ENCODE assay signal across 9 mouse cellular contexts in the genomic region with DNA sequence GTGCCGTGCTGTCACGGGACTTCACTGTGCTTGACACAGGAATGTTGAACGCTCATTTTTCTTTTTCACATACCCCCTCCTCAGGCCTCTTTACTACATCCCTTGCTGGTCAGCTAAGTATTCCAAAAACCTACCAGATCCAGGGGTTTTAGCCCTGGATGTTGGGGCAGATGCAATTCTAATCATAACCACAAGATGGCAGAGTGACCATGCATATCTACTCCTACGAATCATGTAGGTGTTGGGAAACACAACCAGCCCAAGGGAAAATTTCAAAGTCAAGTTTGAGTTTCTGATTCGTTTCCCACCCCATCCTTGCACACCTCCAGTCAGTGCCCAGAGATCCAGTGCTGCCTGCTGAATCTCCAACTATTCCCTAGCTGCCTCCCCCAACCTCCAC. TPM values are rescaled to one million over a fixed set of nuclear protein-coding genes. Genes with fewer than 3 reads are reported as not detected.
DNase-seq lines count a peak whose midpoint lies in the region; ATAC-seq lines count a peak whose summit lies in the region.
"Had no signal": no experiment of that assay in that cellular context is flagged by ENCODE, and none has a peak within 500 bp of the region (broad histone marks: within the 10 kb centered on the region; RNA-seq: fewer than 3 reads in every experiment).

No protein-coding gene starts in this region.

- 0 out of 2 replicates have a peak, but pooled peaks have one; percentile 41 for ATAC-seq in forebrain, embryonic 12.5 days (ENCODE audit: low FRiP score)
- ATAC-seq in hindbrain, embryonic 15.5 days (ENCODE audit: low FRiP score, low read depth): peak; percentile 16; the same call in 1 of the 2 replicates
- ATAC-seq in megakaryocyte progenitor cell, adult 5-6 weeks (replicated peaks; ENCODE audit: poor library complexity): peak; percentile 73

- no peak overlapping the region for H3K4me3 ChIP-seq in forebrain, embryonic 12.5 days (replicated peaks)
- no peak overlapping the region for H3K4me3 ChIP-seq in hindbrain, embryonic 15.5 days
- H3K4me3 ChIP-seq: lung, embryonic 15.5 days had no signal

- 23% methylated on average over 5 of the region's 5 CpGs for WGBS in forebrain, embryonic 12.5 days
- WGBS in hindbrain, embryonic 15.5 days: 22% methylated on average over 5 of the region's 5 CpGs

- peaks cover 5% of the 10 kb centered on the region; the same call in 1 of the 2 replicates for H3K4me1 ChIP-seq in forebrain, embryonic 12.5 days
- H3K4me1 ChIP-seq in hindbrain, embryonic 15.5 days (replicated peaks): peaks cover 8% of the 10 kb centered on the region; the same call in 1 of the 2 replicates

- peaks cover 8% of the 10 kb centered on the region for H3K27me3 ChIP-seq in forebrain, embryonic 12.5 days
- no peaks in the 10 kb centered on the region for H3K27me3 ChIP-seq in hindbrain, embryonic 15.5 days

- intact Hi-C loops in heart, postnatal 25 days (cut with DNase I): loop anchor here (2.0 to 10.0 kb wide), 3 partner anchors 129 to 259 kb away; partner anchors contain the start of genes Cox15 and Cutc
- intact Hi-C loops in left cerebral cortex, postnatal 14 days (cut with DNase I): no loop called here

- no peak overlapping the region for H3K27ac ChIP-seq in forebrain, embryonic 12.5 days
- H3K27ac ChIP-seq in hindbrain, embryonic 15.5 days (replicated peaks): no peak overlapping the region
- H3K27ac ChIP-seq: lung, embryonic 15.5 days had no signal

- no peak overlapping the region for H3K9ac ChIP-seq in forebrain, embryonic 12.5 days
- H3K9ac ChIP-seq in hindbrain, embryonic 15.5 days: no peak overlapping the region
- H3K9ac ChIP-seq: lung, embryonic 15.5 days had no signal

- no peaks in the 10 kb centered on the region for H3K9me3 ChIP-seq in forebrain, embryonic 12.5 days
- H3K9me3 ChIP-seq in hindbrain, embryonic 15.5 days: no peaks in the 10 kb centered on the region
- H3K9me3 ChIP-seq: lung, embryonic 15.5 days had no signal

- DNase-seq in heart, adult 18-20 months: peak; percentile 65 to 80
- no peak for DNase-seq in heart, postnatal 25 days (ENCODE audit: low spot score)
- peak; percentile 18 to 60 for DNase-seq in adrenal gland, postnatal 36 days
- DNase-seq in left cerebral cortex, postnatal 14 days (ENCODE audit: low spot score in 2 of 2): peak; percentile 72 to 78
- peak; percentile 16 for DNase-seq in spleen, adult 12 weeks (ENCODE audit: low spot score)

- H3K4me2 ChIP-seq in forebrain, embryonic 12.5 days: no peak overlapping the region
- no peak overlapping the region for H3K4me2 ChIP-seq in hindbrain, embryonic 15.5 days

- peaks cover 24% of the 10 kb centered on the region for H3K36me3 ChIP-seq in forebrain, embryonic 12.5 days (replicated peaks)
- H3K36me3 ChIP-seq in hindbrain, embryonic 15.5 days: peaks cover 17% of the 10 kb centered on the region

RNA-seq across cellular contexts. Expression of gene Got1, which starts 28.6 kb away (rescaled TPM):
- total RNA-seq in heart, adult 18-20 months (2021): 1,000 to 10,000 TPM; 1,066 to 1,082 TPM
- total RNA-seq in heart, postnatal 25 days (2021): 1,000 to 10,000 TPM in 1 of 2 experiments, 100 to 1,000 TPM in 1; 915 to 1,100 TPM
- 100 to 1,000 TPM; 279 to 345 TPM for total RNA-seq in adrenal gland, postnatal 36 days (2021)
- polyA plus RNA-seq in forebrain, embryonic 12.5 days (2016; fragmentation: Nextera tagmentation; extraction: Ambion mirVana): 57.6 and 58.8 TPM in 2 replicates
- polyA plus RNA-seq in hindbrain, embryonic 15.5 days (2015; fragmentation: Nextera tagmentation; extraction: Ambion mirVana): 106 and 109 TPM in 2 replicates
- total RNA-seq in left cerebral cortex, postnatal 14 days (2021): 100 to 1,000 TPM; 324 to 342 TPM
- total RNA-seq in megakaryocyte progenitor cell, adult 5-6 weeks (2015): 21.0 and 21.3 TPM in 2 replicates
- 17.9 and 19.8 TPM in 2 replicates for total RNA-seq in megakaryocyte progenitor cell, adult 5-6 weeks (2017)

RNA-seq across cellular contexts. Expression of gene Cnnm1, which starts 55.6 kb away (rescaled TPM):
- under 1 TPM in 1 of 2 experiments, not detected in 1; 0.31 TPM for total RNA-seq in heart, adult 18-20 months (2021)
- under 1 TPM; 0.06 to 0.08 TPM for total RNA-seq in heart, postnatal 25 days (2021)
- total RNA-seq in adrenal gland, postnatal 36 days (2021): under 1 TPM; 0.10 to 0.16 TPM
- 0.36 and 0.92 TPM in 2 replicates for polyA plus RNA-seq in forebrain, embryonic 12.5 days (2016; fragmentation: Nextera tagmentation; extraction: Ambion mirVana)
- polyA plus RNA-seq in hindbrain, embryonic 15.5 days (2015; fragmentation: Nextera tagmentation; extraction: Ambion mirVana): 3.4 and 3.9 TPM in 2 replicates
- 10 to 100 TPM; 73.1 to 76.9 TPM for total RNA-seq in left cerebral cortex, postnatal 14 days (2021)
- 0.02 and 0.12 TPM in 2 replicates for total RNA-seq in megakaryocyte progenitor cell, adult 5-6 weeks (2015)
- 0.14 and 0.17 TPM in 2 replicates for total RNA-seq in megakaryocyte progenitor cell, adult 5-6 weeks (2017)

Comparison
In these comparisons a context has a peak if more than half of its experiments do, and no peak if none do; other contexts are left out.
1. ATAC-seq: peak in every context shown above with its lines; median percentile 73 in megakaryocyte progenitor cell, adult 5-6 weeks; 41 in forebrain, embryonic 12.5 days; 16 in hindbrain, embryonic 15.5 days.
2. RNA of gene Got1, which starts 28.6 kb away (total RNA-seq): 915 to 1,100 TPM in heart, postnatal 25 days, 1,066 to 1,082 TPM in heart, adult 18-20 months, 279 to 345 TPM in adrenal gland, postnatal 36 days and 324 to 342 TPM in left cerebral cortex, postnatal 14 days; 17.9 to 21.3 TPM in megakaryocyte progenitor cell, adult 5-6 weeks; every median in the first group is over 10 times any median in the second.
3. RNA of gene Cnnm1, which starts 55.6 kb away (total RNA-seq): 73.1 to 76.9 TPM in left cerebral cortex, postnatal 14 days; 0.31 TPM in heart, adult 18-20 months, 0.02 to 0.17 TPM in megakaryocyte progenitor cell, adult 5-6 weeks, 0.10 to 0.16 TPM in adrenal gland, postnatal 36 days and 0.06 to 0.08 TPM in heart, postnatal 25 days; every median in the first group is over 10 times any median in the second.